Mouse (Mus musculus) ovary, adult 18-20 months (tissue): ENCODE measurements around the gene Slc5a9.
"Not testable (repeated sequence)": the region's sequence is repeated elsewhere in the genome, so short reads cannot be mapped to it uniquely, and the experiment has no call there.

ENCODE experiments used
- DNase-seq: peaks from one replicate; pipeline ENCODE4 v3.0.0; 2022; ENCODE audit warnings: low spot score, mixed read lengths

Gene Slc5a9

GRCm38 (mm10) chr4:111902775-111903174 lies at the start of gene Slc5a9:
Gene Slc5a9, minus strand, starts transcription at chr4:111902918.
- DNase-seq, result no peak

GRCm38 (mm10) chr4:111919092-111919491 lies 16.4 kb upstream of the Slc5a9 start, which contains the start of gene Skint8:
Gene Skint8, plus strand, starts transcription at chr4:111919392.
- DNase-seq, result no peak

GRCm38 (mm10) chr4:111907926-111908325 lies 5.2 kb upstream of the Slc5a9 start:
- no peak for DNase-seq

GRCm38 (mm10) chr4:111901473-111901872 lies 1.2 kb downstream of the Slc5a9 start:
- no peak for DNase-seq

GRCm38 (mm10) chr4:111900491-111900890 lies 2.2 kb downstream of the Slc5a9 start:
- DNase-seq, result not testable (repeated sequence)

- no peak for DNase-seq
Measured at GRCm38 (mm10) chr4:111898566-111898965, 4.2 kb downstream of the Slc5a9 start.

- no peak for DNase-seq
Measured at GRCm38 (mm10) chr4:111897755-111898154, 5.0 kb downstream of the Slc5a9 start.

GRCm38 (mm10) chr4:111892138-111892537 lies 10.6 kb downstream of the Slc5a9 start:
- no peak for DNase-seq

GRCm38 (mm10) chr4:111886607-111887006 lies 16.1 kb downstream of the Slc5a9 start:
- DNase-seq, result no peak

- no peak for DNase-seq
Measured at GRCm38 (mm10) chr4:111886018-111886417, 16.7 kb downstream of the Slc5a9 start.

- DNase-seq, result no peak
Measured at GRCm38 (mm10) chr4:111883543-111883942, 19.2 kb downstream of the Slc5a9 start.

- no peak for DNase-seq
Measured at GRCm38 (mm10) chr4:111880112-111880875, 22.4 kb downstream of the Slc5a9 start.

- no peak for DNase-seq
Measured at GRCm38 (mm10) chr4:111867743-111868401, 34.8 kb downstream of the Slc5a9 start.

GRCm38 (mm10) chr4:111866701-111867100 lies 36.0 kb downstream of the Slc5a9 start:
- DNase-seq, result no peak

- no peak for DNase-seq
Measured at GRCm38 (mm10) chr4:111852626-111853025, 50.1 kb downstream of the Slc5a9 start.

- DNase-seq, result no peak
Measured at GRCm38 (mm10) chr4:111838882-111839281, 63.8 kb downstream of the Slc5a9 start.
